Mouse (Mus musculus): ENCODE results near the gene Traf2. TPM values are rescaled to one million over a fixed set of nuclear protein-coding genes. Genes with fewer than 3 reads are reported as not detected.

Gene Traf2
- total RNA-seq, 2 experiments from 2014 or later = 9.6 to 10.4 TPM

DNA sequence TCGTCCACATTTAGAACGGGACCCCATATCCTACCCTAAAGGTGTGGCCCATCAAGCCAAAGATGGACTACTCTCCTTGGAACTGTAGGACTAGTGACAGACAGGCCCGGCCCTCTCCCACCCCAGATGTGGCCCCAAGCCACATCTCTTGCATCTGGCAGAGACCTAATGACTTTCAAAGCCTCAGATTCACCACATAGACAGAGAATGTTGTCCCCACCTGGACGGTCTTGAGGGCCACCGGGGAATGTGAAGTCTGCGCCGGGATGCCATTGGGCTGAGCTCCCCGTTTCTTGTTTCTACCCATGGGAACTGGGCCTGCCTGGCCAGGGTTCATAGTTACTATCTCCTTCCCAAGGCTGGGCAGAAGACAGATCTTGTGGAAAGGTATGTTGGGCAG is 69.2 kb downstream of the Traf2 start:
- DNase-seq (ENCODE audit: low spot score in 2 of 2) = no peak
- intact Hi-C loops (cut with DNase I) = no loop called here

GRCm38 (mm10) chr2:25472550-25472949 is 74.2 kb downstream of the Traf2 start:
- intact Hi-C loops (cut with DNase I) = no loop called here
- no peak for DNase-seq (ENCODE audit: low spot score in 2 of 2)

DNA sequence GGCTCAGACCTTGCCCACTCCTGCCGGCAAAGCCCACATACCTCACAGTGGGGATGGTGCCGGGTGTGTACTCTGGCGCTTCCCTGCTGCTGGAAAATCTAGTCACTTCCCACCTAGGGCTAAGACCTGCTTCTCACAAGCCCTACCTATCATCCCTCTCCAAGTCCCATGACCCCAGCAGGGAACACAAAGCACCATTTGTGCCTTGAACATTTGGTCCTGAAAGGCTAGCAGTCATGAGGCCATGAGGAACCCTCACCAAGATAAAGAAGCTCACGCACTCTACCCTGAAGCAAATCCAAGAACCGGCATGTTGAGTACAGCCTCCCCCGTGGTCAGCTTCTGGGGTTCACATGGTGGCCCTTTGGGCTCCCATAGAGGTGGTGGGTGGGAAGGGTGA is 76.8 kb downstream of the Traf2 start, which contains the start of gene Ptgds:
Ptgds (minus strand) TSS at position 78 of the 400 bp plus-strand sequence.
- intact Hi-C loops (cut with DNase I) = no loop called here
- DNase-seq (ENCODE audit: low spot score in 2 of 2) = no peak

DNA sequence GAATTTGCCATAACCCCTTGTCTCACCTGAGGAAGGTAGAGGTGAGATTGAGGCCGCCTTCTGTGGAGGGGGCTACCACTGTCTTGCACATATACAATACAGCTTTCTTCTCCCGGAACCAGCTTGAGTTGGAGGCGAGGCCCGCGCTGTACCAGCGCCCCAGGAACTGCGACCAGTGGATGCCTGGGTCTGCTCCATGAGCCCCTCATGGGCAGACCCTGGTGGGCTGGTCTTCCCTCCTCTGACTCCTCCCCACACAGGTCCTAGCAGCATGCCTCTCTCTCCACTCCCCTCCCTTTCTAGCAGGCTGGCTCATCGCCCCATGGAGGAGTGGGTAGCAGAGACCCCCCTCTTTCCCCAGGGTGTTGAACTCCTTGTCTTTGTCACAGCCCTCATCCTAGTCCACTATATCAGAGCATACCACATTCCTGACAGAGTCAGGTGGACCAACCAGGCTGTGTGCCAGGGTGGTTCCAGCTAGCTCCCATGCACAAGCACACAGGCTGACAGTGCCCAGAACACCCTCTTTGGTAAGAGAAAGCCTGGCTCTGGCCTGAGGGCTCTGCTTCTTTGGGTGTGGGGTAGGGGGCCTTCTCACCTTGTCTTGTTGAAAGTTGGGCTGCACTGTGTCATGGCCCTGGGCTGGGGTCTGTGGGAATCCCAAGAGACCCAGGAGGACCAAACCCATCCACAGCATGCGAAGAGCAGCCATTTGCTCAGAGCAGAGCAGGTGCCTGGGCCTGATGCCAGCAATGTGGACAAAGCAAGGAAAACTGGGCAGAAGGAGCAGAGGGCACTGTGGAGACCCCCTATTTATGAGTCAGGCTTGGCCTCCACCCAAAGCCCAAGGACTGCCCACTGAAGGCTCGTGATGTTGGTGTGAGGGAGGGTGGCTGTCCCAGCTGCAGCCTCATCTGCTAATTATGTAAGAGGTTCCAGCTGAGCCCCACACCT is 77.5 kb downstream of the Traf2 start:
- intact Hi-C loops (cut with DNase I) = no loop called here
- DNase-seq (ENCODE audit: low spot score in 2 of 2) = peak; percentile 42

Other genes starting within 250 kb of the Traf2 start
- gene Grin1, start 227.8 kb downstream of the Traf2 start, total RNA-seq (2021) = 100 to 1,000 TPM; 435 to 455 TPM
- 10 to 100 TPM; 55.0 to 59.5 TPM for gene Man1b1, start 214.6 kb downstream of the Traf2 start, total RNA-seq (2021)
- 10 to 100 TPM; 28.2 to 33.2 TPM for gene Dpp7, start 190.6 kb downstream of the Traf2 start, total RNA-seq (2021)
- 10 to 100 TPM; 11.3 to 14.0 TPM for gene Uap1l1, start 181.3 kb downstream of the Traf2 start, total RNA-seq (2021)
- gene Sapcd2, start 174.6 kb downstream of the Traf2 start, total RNA-seq (2021) = 1 to 10 TPM; 1.9 to 2.5 TPM
- gene Entpd2, start 151.1 kb downstream of the Traf2 start, total RNA-seq (2021) = 10 to 100 TPM; 11.7 to 13.2 TPM
- 100 to 1,000 TPM; 331 to 339 TPM for gene Npdc1, start 147.6 kb downstream of the Traf2 start, total RNA-seq (2021)
- gene Fut7, start 123.7 kb downstream of the Traf2 start, total RNA-seq (2021) = under 1 TPM; 0.32 to 0.37 TPM
- gene Abca2, start 118.2 kb downstream of the Traf2 start, total RNA-seq (2021) = 100 to 1,000 TPM; 154 to 165 TPM
- gene Clic3, start 90.1 kb downstream of the Traf2 start, total RNA-seq (2021) = under 1 TPM in 1 of 2 experiments, not detected in 1; 0.69 TPM
- 10 to 100 TPM; 68.6 to 81.0 TPM for gene Paxx, start 85.8 kb downstream of the Traf2 start, total RNA-seq (2021)
- 1,000 to 10,000 TPM; 1,926 to 2,241 TPM for gene Ptgds, start 76.9 kb downstream of the Traf2 start, total RNA-seq (2021)
- gene Lcn12, start 53.0 kb downstream of the Traf2 start, total RNA-seq (2021) = not detected
- 100 to 1,000 TPM; 112 to 127 TPM for gene Fbxw5, start 46.2 kb downstream of the Traf2 start, total RNA-seq (2021)
- 1 to 10 TPM; 1.1 to 1.7 TPM for gene C8g, start 45.2 kb downstream of the Traf2 start, total RNA-seq (2021)
- 100 to 1,000 TPM; 202 to 214 TPM for gene Edf1, start 10.9 kb upstream of the Traf2 start, total RNA-seq (2021)
- 1 to 10 TPM in 1 of 2 experiments, under 1 TPM in 1; 0.69 to 2.1 TPM for gene Mamdc4, start 27.9 kb upstream of the Traf2 start, total RNA-seq (2021)
- 10 to 100 TPM; 73.8 to 74.3 TPM for gene Phpt1, start 28.3 kb upstream of the Traf2 start, total RNA-seq (2021)
- gene Ajm1, start 34.8 kb upstream of the Traf2 start, total RNA-seq (2021) = 100 to 1,000 TPM; 109 to 120 TPM
- 100 to 1,000 TPM; 136 to 152 TPM for gene Rabl6, start 61.6 kb upstream of the Traf2 start, total RNA-seq (2021)
- not detected for gene Ccdc183, start 70.7 kb upstream of the Traf2 start, total RNA-seq (2021)
- gene Tmem141, start 75.1 kb upstream of the Traf2 start, total RNA-seq (2021) = 10 to 100 TPM; 26.7 to 27.7 TPM
- under 1 TPM; 0.44 to 0.55 TPM for gene Fcna, start 81.1 kb upstream of the Traf2 start, total RNA-seq (2021)
- not detected for gene Lcn8, start 106.2 kb upstream of the Traf2 start, total RNA-seq (2021)
- not detected for gene Lcn5, start 111.0 kb upstream of the Traf2 start, total RNA-seq (2021)
- not detected for gene Lcn6, start 129.8 kb upstream of the Traf2 start, total RNA-seq (2021)
- not detected for gene Lcn10, start 135.8 kb upstream of the Traf2 start, total RNA-seq (2021)
- gene Obp2a, start 153.1 kb upstream of the Traf2 start, total RNA-seq (2021) = not detected
- 10 to 100 TPM; 85.6 to 89.4 TPM for gene Bmyc, start 159.8 kb upstream of the Traf2 start, total RNA-seq (2021)
- not detected for gene Obp2b, start 190.1 kb upstream of the Traf2 start, total RNA-seq (2021)
- gene Lcn3, start 218.6 kb upstream of the Traf2 start, total RNA-seq (2021) = not detected
- not detected for gene Lcn11, start 230.1 kb upstream of the Traf2 start, total RNA-seq (2021)
- gene Gm13539, start 235.3 kb upstream of the Traf2 start, total RNA-seq (2021) = not detected